Mouse (Mus musculus) neutrophil, adult 83 days (primary cell): ENCODE data around the gene Pdhx. TPM values are rescaled to one million over a fixed set of nuclear protein-coding genes. Genes with fewer than 3 reads are reported as not detected.

Experiments used
- total RNA-seq, 2 experiments: library from RNA; stranded (reverse); gene quantifications; one replicate each; pipeline ENCODE4 v1.2.4; 2023

The Pdhx gene
- total RNA-seq: 10 to 100 TPM in 1 of 2 experiments, 1 to 10 TPM in 1; 8.9 to 10.7 TPM

GRCm38 (mm10) chr2:103073219-103073982 is at the start of gene Pdhx, which contains the start of gene Apip:
TSS of gene Pdhx (minus strand) at chr2:103073513.
TSS of gene Apip (plus strand) at chr2:103073675.

Other genes with a start within 250 kb of the Pdhx start
- gene Cd44, start 171.8 kb downstream of the Pdhx start, total RNA-seq: 100 to 1,000 TPM; 433 to 490 TPM
- gene Apip, start 162 bp upstream of the Pdhx start, total RNA-seq: 10 to 100 TPM in 1 of 2 experiments, 1 to 10 TPM in 1; 8.9 to 19.0 TPM
- under 1 TPM in 1 of 2 experiments, not detected in 1; 0.61 TPM for gene Ehf, start 229.8 kb upstream of the Pdhx start, total RNA-seq